Mouse (Mus musculus) heart, postnatal 0 days (tissue): ENCODE measurements around the gene Chac2. TPM values are rescaled to one million over a fixed set of nuclear protein-coding genes. Genes with fewer than 3 reads are reported as not detected.
A peak's percentile ranks its signal among the peaks of the same experiment; 100 is the strongest.

Experiments
- ATAC-seq: fragments of 200-750 bp; cut with Nextera tagmentation; 2 replicates; pipeline ENCODE4 v1.8.0; 2017; ENCODE audit warnings: low read depth, moderate number of reproducible peaks, moderate library complexity; ENCODE audit not compliant: insufficient read depth
- DNase-seq: peaks from one replicate; pipeline ENCODE4 v3.0.0-alpha.2; 2016; ENCODE audit warnings: low spot score
- H3K27ac ChIP-seq: fragments of 300-500 bp; sonication (generic); 2 replicates; pipeline ENCODE4 v1.5.1; 2014; ENCODE audit warnings: low read depth, mild to moderate bottlenecking
- H3K27me3 ChIP-seq: fragments of 300-500 bp; sonication (generic); 2 replicates; pipeline ENCODE4 v1.6.1; 2014; ENCODE audit warnings: low read length, mixed read lengths; ENCODE audit not compliant: control insufficient read depth, insufficient read depth
- H3K36me3 ChIP-seq: fragments of 300-500 bp; sonication (generic); replicated peaks from 2 replicates; pipeline ENCODE4 v1.6.1; 2014; ENCODE audit warnings: low read length, mixed read lengths; ENCODE audit not compliant: control insufficient read depth, insufficient read depth
- H3K4me1 ChIP-seq: fragments of 300-500 bp; sonication (generic); 2 replicates; pipeline ENCODE4 v1.6.1; 2014; ENCODE audit warnings: antibody characterized with exemption; ENCODE audit not compliant: control insufficient read depth, insufficient read depth
- H3K4me2 ChIP-seq: fragments of 300-500 bp; sonication (generic); 2 replicates; pipeline ENCODE4 v1.6.1; 2014; ENCODE audit warnings: low read depth, mild to moderate bottlenecking, low read length, moderate library complexity
- H3K4me3 ChIP-seq: fragments of 300-500 bp; sonication (generic); 2 replicates; pipeline ENCODE4 v1.5.1; 2014; ENCODE audit warnings: low read depth, low read length
- H3K9ac ChIP-seq: fragments of 300-500 bp; sonication (generic); replicated peaks from 2 replicates; pipeline ENCODE4 v1.6.1; 2014; ENCODE audit warnings: low read depth, low read length, mixed read lengths
- H3K9me3 ChIP-seq: fragments of 300-500 bp; sonication (generic); replicated peaks from 2 replicates; pipeline ENCODE4 v1.6.1; 2016; ENCODE audit warnings: low read length; ENCODE audit not compliant: control insufficient read depth
- CTCF ChIP-seq: IDR thresholded peaks from 2 replicates; pipeline ENCODE4 v1.5.1; 2016; ENCODE audit warnings: antibody characterized with exemption, control low read depth, low read depth
- EP300 ChIP-seq: IDR thresholded peaks from 2 replicates; pipeline ENCODE4 v1.6.1; 2016; ENCODE audit warnings: antibody characterized with exemption, low read depth
- WGBS: fragments of 180-500 bp; shearing (Covaris S2); extraction: QIAGEN DNeasy Blood & Tissue Kit; methylation state at CpG from one replicate; pipeline ENCODE4 v1.1.7; 2014; 5-methylcytosine and 5-hydroxymethylcytosine counted together
- polyA plus RNA-seq: library from polyadenylated mRNA; unstranded; fragments of >200 nt; fragmentation: Nextera tagmentation; extraction: Ambion mirVana; gene quantifications from 2 replicates; pipeline ENCODE4 v1.2.1, GENCODE M21; 2015
- total RNA-seq: library from RNA; depleted of rRNA; stranded (reverse); fragments of >200 nt; gene quantifications from 2 replicates; pipeline ENCODE4 v1.2.3, GENCODE M21; 2014; ENCODE audit warnings: low replicate concordance; rRNA removed

The Chac2 gene
- total and polyA plus RNA-seq, 2 experiments from 2014 or later, result 8.4 to 15.1 TPM

DNA sequence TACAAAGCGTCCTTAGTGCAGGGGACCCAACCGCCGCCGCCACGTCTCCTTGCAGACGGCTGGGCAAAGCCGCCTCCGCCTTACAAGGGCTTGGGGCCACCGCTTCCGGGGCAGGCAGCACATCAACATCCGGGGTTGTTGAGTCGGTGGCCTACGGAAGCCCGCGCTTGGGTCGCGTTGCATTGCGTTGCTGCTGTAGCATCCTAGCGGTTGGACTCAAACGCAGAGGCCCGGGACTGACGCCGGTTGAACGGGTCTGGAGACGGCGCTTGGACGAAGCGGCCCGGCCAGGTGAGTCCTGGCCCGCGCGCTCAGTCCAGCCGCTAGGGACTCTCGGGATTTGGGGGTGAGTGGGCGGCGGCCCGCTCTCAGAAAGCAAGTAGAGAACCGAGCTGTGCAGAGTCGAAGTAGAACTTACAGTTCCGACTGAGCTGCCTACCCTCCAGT, 31.8 kb downstream of the Chac2 start, which contains the start of gene Erlec1:
TSS of gene Erlec1 (minus strand) at position 57 of the 447 bp plus-strand sequence.
- peak within 1 kb of the TSS; percentile 87 for H3K4me3 ChIP-seq
- DNase-seq, result peak; percentile 91
- H3K36me3 ChIP-seq, result peaks cover 17% of the 10 kb centered on the region
- H3K9ac ChIP-seq, result peak within 1 kb of the TSS; percentile 85
- H3K9me3 ChIP-seq, result no peaks in the 10 kb centered on the region
- peak within 1 kb of the TSS; percentile 89 for H3K27ac ChIP-seq
- TF ChIP-seq EP300, result peak; percentile 73; the same call in 1 of the 2 replicates
- no peak for TF ChIP-seq CTCF
- no peaks in the 10 kb centered on the region for H3K27me3 ChIP-seq
- ATAC-seq, result peak; percentile 97
- WGBS, result under 1% methylated on average over 40 of the region's 40 CpGs
- H3K4me2 ChIP-seq, result peak within 1 kb of the TSS; percentile 90
- peaks cover 17% of the 10 kb centered on the region; the same call in 1 of the 2 replicates for H3K4me1 ChIP-seq

- Histone ChIP-seq H3K27ac (peak overlapping the region; percentile 89), H3K9me3 (no peaks in the 10 kb centered on the region), H3K4me2 (peak overlapping the region; percentile 90), H3K27me3 (no peaks in the 10 kb centered on the region), H3K36me3 (peaks cover 19% of the 10 kb centered on the region), H3K9ac (peak overlapping the region; percentile 85), H3K4me1 (peaks cover 17% of the 10 kb centered on the region; the same call in 1 of the 2 replicates), H3K4me3 (peak overlapping the region; percentile 87)
- DNase-seq (peak; percentile 53), ATAC-seq (peak; percentile 75)
- peak; percentile 15; the same call in 1 of the 2 replicates for TF ChIP-seq CTCF
- no peak for TF ChIP-seq EP300
- under 1% methylated on average over 31 of the region's 32 CpGs for WGBS
These were observed 32.5 kb downstream of the Chac2 start for GRCm38 (mm10) chr11:30953469-30954154.

DNA sequence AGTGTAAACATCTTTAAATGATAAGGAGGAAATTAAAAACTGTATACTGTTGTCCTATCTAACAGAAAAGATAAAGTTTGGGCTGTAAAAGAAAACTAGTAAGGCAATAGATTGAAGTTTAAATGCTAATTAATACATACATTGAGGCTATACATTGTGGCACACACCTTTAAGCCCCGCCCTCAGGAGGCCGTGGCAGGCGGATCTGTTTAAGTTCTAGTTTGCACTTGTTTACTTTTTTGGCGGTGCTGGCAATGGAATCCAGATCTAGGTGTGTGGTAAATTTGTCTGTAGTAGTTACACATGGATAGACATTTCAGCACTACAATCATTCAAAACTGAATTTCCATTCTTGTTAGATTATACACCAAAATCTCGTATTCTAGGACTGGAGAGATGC, 33.3 kb downstream of the Chac2 start:
- TF ChIP-seq EP300 (no peak), CTCF (no peak)
- no peaks in the 10 kb centered on the region for H3K27me3 ChIP-seq
- DNase-seq, result no peak
- H3K9me3 ChIP-seq, result no peaks in the 10 kb centered on the region
- peak overlapping the region; percentile 90 for H3K4me2 ChIP-seq
- H3K4me1 ChIP-seq, result peaks cover 17% of the 10 kb centered on the region; the same call in 1 of the 2 replicates
- H3K36me3 ChIP-seq, result peaks cover 24% of the 10 kb centered on the region
- H3K4me3 ChIP-seq, result peak overlapping the region; percentile 87
- H3K9ac ChIP-seq, result peak overlapping the region; percentile 85; the same call in 1 of the 2 replicates
- WGBS, result 61% methylated on average over 5 of the region's 5 CpGs
- ATAC-seq, result no peak
- no peak overlapping the region for H3K27ac ChIP-seq

GRCm38 (mm10) chr11:30943522-30943921, 42.6 kb downstream of the Chac2 start:
- 91% methylated on average over 2 of the region's 2 CpGs for WGBS

DNA sequence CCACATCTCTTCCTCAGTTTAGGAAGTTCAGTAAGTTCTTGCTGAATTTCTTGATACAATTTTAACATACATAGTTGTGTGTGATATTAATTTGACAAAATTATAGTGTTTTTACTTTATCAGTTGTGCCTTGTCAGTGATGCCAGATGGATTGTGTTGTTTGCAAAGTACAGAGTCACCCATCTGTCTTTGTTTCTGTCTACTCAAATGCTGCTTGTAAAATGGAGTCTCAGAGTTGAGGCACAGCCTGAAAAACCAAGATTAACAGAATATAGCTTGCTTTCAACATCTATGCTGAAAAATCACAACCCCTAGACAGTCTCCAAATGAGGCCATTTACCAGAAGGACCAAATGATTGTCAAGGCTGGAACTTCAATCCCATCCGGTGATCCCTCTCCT, 57.7 kb downstream of the Chac2 start:
- no peak for DNase-seq
- H3K27ac ChIP-seq, result no peak overlapping the region
- H3K4me3 ChIP-seq, result no peak overlapping the region
- no peak for ATAC-seq
- H3K4me2 ChIP-seq, result no peak overlapping the region
- H3K27me3 ChIP-seq, result no peaks in the 10 kb centered on the region
- no peaks in the 10 kb centered on the region for H3K4me1 ChIP-seq
- no peaks in the 10 kb centered on the region for H3K9me3 ChIP-seq
- H3K36me3 ChIP-seq, result peaks cover 35% of the 10 kb centered on the region
- H3K9ac ChIP-seq, result no peak overlapping the region
- 79% methylated on average over 1 of the region's 1 CpGs for WGBS
- no peak for TF ChIP-seq CTCF
- no peak for TF ChIP-seq EP300

More at GRCm38 (mm10) chr11:30943522-30943921, 42.6 kb downstream of the Chac2 start:
- Histone ChIP-seq H3K9ac (no peak overlapping the region), H3K9me3 (no peaks in the 10 kb centered on the region), H3K4me2 (no peak overlapping the region), H3K4me3 (no peak overlapping the region), H3K4me1 (no peaks in the 10 kb centered on the region), H3K27ac (no peak overlapping the region), H3K36me3 (peaks cover 71% of the 10 kb centered on the region), H3K27me3 (no peaks in the 10 kb centered on the region)
- no peak for ATAC-seq
- TF ChIP-seq CTCF (no peak), EP300 (no peak)
- no peak for DNase-seq

DNA sequence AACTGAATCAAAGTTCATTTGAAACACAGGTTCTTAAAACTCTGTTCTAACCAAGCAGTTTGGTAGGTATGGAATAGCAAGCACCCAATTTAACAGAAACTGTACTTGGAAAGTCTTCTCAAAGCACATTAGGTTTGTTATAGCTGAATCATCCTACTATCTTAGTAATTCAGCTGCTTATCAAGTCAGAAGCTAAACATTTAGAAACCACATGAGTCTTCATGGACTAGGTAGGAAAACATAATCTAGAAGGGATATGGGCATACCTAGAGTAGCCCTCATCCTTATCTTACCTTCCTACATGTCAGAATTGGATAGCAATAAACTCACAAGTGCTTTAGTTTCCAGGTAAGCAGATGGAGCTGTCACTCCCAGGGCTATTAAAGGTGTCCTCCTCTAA, 58.1 kb downstream of the Chac2 start:
- no peaks in the 10 kb centered on the region for H3K9me3 ChIP-seq
- no peaks in the 10 kb centered on the region for H3K4me1 ChIP-seq
- no peak overlapping the region for H3K4me3 ChIP-seq
- H3K4me2 ChIP-seq, result no peak overlapping the region
- no peak for TF ChIP-seq EP300
- no peak for TF ChIP-seq CTCF
- H3K9ac ChIP-seq, result no peak overlapping the region
- H3K27me3 ChIP-seq, result no peaks in the 10 kb centered on the region
- no peak overlapping the region for H3K27ac ChIP-seq
- ATAC-seq (no peak), DNase-seq (no peak)
- peaks cover 35% of the 10 kb centered on the region for H3K36me3 ChIP-seq

Other genes starting within 250 kb of the Chac2 start
- 43.2 and 59.8 TPM in 2 replicates for gene Psme4, start 214.6 kb downstream of the Chac2 start, total RNA-seq
- gene Psme4, start 214.6 kb downstream of the Chac2 start, polyA plus RNA-seq, result 10.6 and 12.0 TPM in 2 replicates
- gene Gpr75, start 101.0 kb downstream of the Chac2 start, total RNA-seq, result 0.08 TPM in 1 of 2 replicates, not detected in the other
- gene Gpr75, start 101.0 kb downstream of the Chac2 start, polyA plus RNA-seq, result not detected in 2 replicates
- 5.9 and 10.9 TPM in 2 replicates for gene Asb3, start 100.9 kb downstream of the Chac2 start, total RNA-seq
- 11.9 and 16.3 TPM in 2 replicates for gene Asb3, start 100.9 kb downstream of the Chac2 start, polyA plus RNA-seq
- gene Erlec1, start 32.0 kb downstream of the Chac2 start, total RNA-seq, result 6.3 and 14.3 TPM in 2 replicates
- gene Erlec1, start 32.0 kb downstream of the Chac2 start, polyA plus RNA-seq, result 10.6 and 11.6 TPM in 2 replicates
- gene Gm17332, start 196.1 kb upstream of the Chac2 start, total RNA-seq, result not detected in 2 replicates
- not detected in 2 replicates for gene Gm17332, start 196.1 kb upstream of the Chac2 start, polyA plus RNA-seq